Mouse (Mus musculus) neural tube, embryonic 10.5 days (tissue): ENCODE measurements around the gene Usp15.
A peak's percentile ranks its signal among the peaks of the same experiment; 100 is the strongest.

Source experiments
- DNase-seq: peaks from one replicate; pipeline ENCODE4 v3.0.0-alpha.2; 2017; ENCODE audit warnings: low spot score; ENCODE audit errors: extremely low spot score

The Usp15 gene

GRCm38 (mm10) chr10:123182391-123182790, 14.4 kb downstream of the Usp15 start:
- DNase-seq, result no peak

- DNase-seq, result no peak
Observed at GRCm38 (mm10) chr10:123175771-123176170, 21.0 kb downstream of the Usp15 start.

GRCm38 (mm10) chr10:123170898-123171297, 25.9 kb downstream of the Usp15 start:
- no peak for DNase-seq

- DNase-seq, result no peak
Observed at GRCm38 (mm10) chr10:123165542-123165941, 31.3 kb downstream of the Usp15 start.

- no peak for DNase-seq
Observed at GRCm38 (mm10) chr10:123160508-123160907, 36.3 kb downstream of the Usp15 start.

GRCm38 (mm10) chr10:123159316-123159715, 37.5 kb downstream of the Usp15 start:
- no peak for DNase-seq

- DNase-seq, result no peak
Observed at GRCm38 (mm10) chr10:123156392-123156791, 40.4 kb downstream of the Usp15 start.

- DNase-seq, result no peak
Observed at GRCm38 (mm10) chr10:123155764-123156163, 41.0 kb downstream of the Usp15 start.

- DNase-seq, result no peak
Observed at GRCm38 (mm10) chr10:123153321-123153720, 43.5 kb downstream of the Usp15 start.

- peak; percentile 23 for DNase-seq
Observed at GRCm38 (mm10) chr10:123148025-123148814, 48.6 kb downstream of the Usp15 start.

GRCm38 (mm10) chr10:123147180-123147579, 49.6 kb downstream of the Usp15 start:
- DNase-seq, result peak; percentile 27

- DNase-seq, result no peak
Observed at GRCm38 (mm10) chr10:123146349-123146748, 50.4 kb downstream of the Usp15 start.

GRCm38 (mm10) chr10:123144256-123144655, 52.5 kb downstream of the Usp15 start:
- no peak for DNase-seq

GRCm38 (mm10) chr10:123142395-123143050, 54.3 kb downstream of the Usp15 start:
- DNase-seq, result no peak

GRCm38 (mm10) chr10:123135818-123136217, 61.0 kb downstream of the Usp15 start:
- DNase-seq, result no peak

GRCm38 (mm10) chr10:123131487-123131886, 65.3 kb downstream of the Usp15 start:
- DNase-seq, result no peak

GRCm38 (mm10) chr10:123120666-123121392, 76.0 kb downstream of the Usp15 start:
- DNase-seq, result no peak

GRCm38 (mm10) chr10:123116861-123117260, 79.9 kb downstream of the Usp15 start:
- no peak for DNase-seq

GRCm38 (mm10) chr10:123113466-123113865, 83.3 kb downstream of the Usp15 start:
- no peak for DNase-seq

- no peak for DNase-seq
Observed at GRCm38 (mm10) chr10:123112787-123113168, 84.0 kb downstream of the Usp15 start.

GRCm38 (mm10) chr10:123112056-123112786, 84.6 kb downstream of the Usp15 start:
- no peak for DNase-seq
